Mouse (Mus musculus) megakaryocyte, embryonic 14.5 days (primary cell): ENCODE results near the gene Epm2aip1. TPM values are rescaled to one million over a fixed set of nuclear protein-coding genes. Genes with fewer than 3 reads are reported as not detected.

ENCODE experiments used
- H3K27me3 ChIP-seq: replicated peaks from 2 replicates; pipeline ENCODE3; 2012; ENCODE audit warnings: inconsistent platforms
- H3K36me3 ChIP-seq: replicated peaks from 2 replicates; pipeline ENCODE3; 2012; ENCODE audit warnings: low read length, inconsistent platforms, mixed read lengths
- H3K4me1 ChIP-seq: 2 replicates; pipeline ENCODE4 v1.6.1; 2012; ENCODE audit warnings: inconsistent platforms
- H3K4me3 ChIP-seq: replicated peaks from 2 replicates; pipeline ENCODE3; 2012; ENCODE audit warnings: moderate library complexity, mild to moderate bottlenecking, inconsistent platforms
- H3K9me3 ChIP-seq: 2 replicates; pipeline ENCODE4 v1.6.1; 2012; ENCODE audit warnings: inconsistent platforms
- FLI1 ChIP-seq: IDR thresholded peaks from 2 replicates; pipeline ENCODE4 v1.6.1; 2012; ENCODE audit warnings: low read length, inconsistent platforms, mixed read lengths
- GATA1 ChIP-seq: IDR thresholded peaks from 3 replicates; pipeline ENCODE4 v1.6.1; 2012; ENCODE audit warnings: mixed read lengths, low read length, inconsistent platforms, borderline replicate concordance
- polyA plus RNA-seq: library from polyadenylated mRNA; stranded (reverse); fragments of >175 nt; gene quantifications from 2 replicates; pipeline ENCODE4 v1.2.3, GENCODE M21; 2012; ENCODE audit warnings: low replicate concordance; ENCODE audit not compliant: insufficient read depth

Gene Epm2aip1
- polyA plus RNA-seq, 1 experiment = 0.41 TPM

GRCm38 (mm10) chr9:111320912-111321311 is 49.2 kb downstream of the Epm2aip1 start:
- no peak for TF ChIP-seq FLI1
- no peak for TF ChIP-seq GATA1
- Histone ChIP-seq H3K9me3 (no peaks in the 10 kb centered on the region), H3K27me3 (peaks cover 21% of the 10 kb centered on the region), H3K4me1 (no peaks in the 10 kb centered on the region), H3K36me3 (no peaks in the 10 kb centered on the region), H3K4me3 (no peak overlapping the region)

GRCm38 (mm10) chr9:111324881-111325280 is 53.2 kb downstream of the Epm2aip1 start:
- Histone ChIP-seq H3K4me3 (no peak overlapping the region), H3K4me1 (no peaks in the 10 kb centered on the region), H3K36me3 (no peaks in the 10 kb centered on the region), H3K27me3 (peaks cover 16% of the 10 kb centered on the region), H3K9me3 (no peaks in the 10 kb centered on the region)
- TF ChIP-seq GATA1 (no peak), FLI1 (no peak)

Other genes starting within 250 kb of the Epm2aip1 start
- 1.6 TPM in 1 of 2 replicates, not detected in the other for gene Ccrl2, start 214.4 kb upstream of the Epm2aip1 start, polyA plus RNA-seq
- 28.3 and 112 TPM in 2 replicates for gene Lrrfip2, start 154.3 kb upstream of the Epm2aip1 start, polyA plus RNA-seq
- gene Mlh1, start 138 bp upstream of the Epm2aip1 start, polyA plus RNA-seq = 5.7 and 10.8 TPM in 2 replicates
- not detected in 2 replicates for gene Trank1, start 39.8 kb downstream of the Epm2aip1 start, polyA plus RNA-seq
- gene Dclk3, start 167.2 kb downstream of the Epm2aip1 start, polyA plus RNA-seq = not detected in 2 replicates